Mouse (Mus musculus): ENCODE data around the gene Susd4.

The Susd4 gene

DNA sequence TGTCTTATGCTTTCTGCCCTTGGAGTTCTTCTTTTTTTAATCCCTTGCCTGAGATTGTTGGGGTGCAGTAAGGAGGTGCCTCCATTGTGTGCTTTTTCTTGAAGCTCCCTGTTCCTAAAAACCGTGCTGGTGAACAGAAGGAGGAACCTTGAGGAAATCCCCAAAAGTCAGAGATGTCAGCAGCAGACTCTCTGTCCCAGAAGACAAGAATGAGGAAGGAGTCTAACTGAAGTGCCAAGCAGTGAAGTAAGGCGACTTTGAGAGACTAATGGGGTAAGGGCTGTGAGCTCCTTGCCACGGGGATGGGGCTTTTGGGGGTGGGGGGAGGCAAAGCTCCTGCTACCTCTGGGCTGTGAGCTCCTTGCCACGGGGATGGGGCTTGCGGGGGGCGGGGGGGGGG is 171.8 kb downstream of the Susd4 start:
- CTCF ChIA-PET = interaction anchor here in 2 of 4 experiments (0.6 to 1.3 kb wide), 4 partner anchors 24 to 380 kb away, joined by 3 to 5 read pairs (median 3); no protein-coding TSS in a partner anchor
- POLR2A ChIA-PET = no interaction called here

DNA sequence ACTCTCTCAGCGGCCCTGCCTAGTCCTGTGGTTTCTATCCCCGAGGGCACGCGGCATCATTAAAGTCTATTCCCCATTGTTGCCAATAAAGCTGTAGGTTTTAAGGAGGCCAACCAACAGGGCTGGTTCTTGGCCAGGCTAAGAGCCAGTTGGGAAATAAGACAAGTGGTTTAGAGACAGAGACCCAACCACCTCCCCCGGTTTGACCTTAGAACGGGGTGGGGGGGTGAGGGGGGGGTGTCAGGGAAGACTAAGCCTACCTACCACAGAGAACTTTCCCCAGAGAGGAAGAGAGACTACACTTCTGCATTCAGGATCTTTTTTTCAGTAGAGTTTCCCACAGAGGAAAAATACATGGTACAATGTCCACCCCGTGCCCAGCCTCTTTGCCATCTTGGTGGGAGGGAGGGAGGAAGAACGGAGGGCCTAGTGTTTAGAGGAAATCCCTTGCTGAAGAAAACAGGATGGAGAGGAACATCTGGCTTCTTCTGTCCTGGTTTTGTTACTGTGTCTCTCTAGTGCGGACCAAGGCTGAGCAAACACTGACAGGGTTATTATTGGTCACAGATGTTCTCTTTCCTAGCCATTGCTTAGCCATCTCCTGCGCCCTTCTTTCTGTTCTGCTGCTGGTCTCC is 173.9 kb downstream of the Susd4 start:
- ChIA-PET POLR2A (interaction anchor here in 1 of 4 experiments (0.6 to 0.7 kb wide), 2 partner anchors 19 to 156 kb away, joined by 3 read pairs; no protein-coding TSS in a partner anchor), CTCF (interaction anchor here in 2 of 4 experiments (0.9 to 2.0 kb wide), 2 partner anchors 22 to 290 kb away, joined by 3 to 4 read pairs; no protein-coding TSS in a partner anchor)

DNA sequence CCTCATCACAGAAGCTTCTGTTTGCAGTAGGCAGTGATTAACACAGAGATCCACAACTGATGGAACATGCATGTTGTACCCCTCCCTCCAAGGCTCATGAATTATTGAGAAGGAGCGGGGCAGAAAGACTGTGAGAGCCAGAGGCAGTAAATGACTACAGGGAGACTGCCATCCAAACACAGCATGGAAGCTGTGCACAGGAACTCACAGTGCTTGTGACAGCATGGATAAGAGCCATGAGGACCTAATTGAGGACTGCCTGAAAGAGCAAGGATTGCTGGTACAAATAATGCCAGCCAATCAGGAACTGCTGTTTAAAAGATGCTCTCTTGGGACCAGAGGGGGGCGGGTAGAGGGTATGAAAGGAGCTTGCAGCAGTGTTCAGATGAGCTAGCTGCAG is 178.3 kb downstream of the Susd4 start:
- ChIA-PET CTCF (no interaction called here), POLR2A (no interaction called here)

DNA sequence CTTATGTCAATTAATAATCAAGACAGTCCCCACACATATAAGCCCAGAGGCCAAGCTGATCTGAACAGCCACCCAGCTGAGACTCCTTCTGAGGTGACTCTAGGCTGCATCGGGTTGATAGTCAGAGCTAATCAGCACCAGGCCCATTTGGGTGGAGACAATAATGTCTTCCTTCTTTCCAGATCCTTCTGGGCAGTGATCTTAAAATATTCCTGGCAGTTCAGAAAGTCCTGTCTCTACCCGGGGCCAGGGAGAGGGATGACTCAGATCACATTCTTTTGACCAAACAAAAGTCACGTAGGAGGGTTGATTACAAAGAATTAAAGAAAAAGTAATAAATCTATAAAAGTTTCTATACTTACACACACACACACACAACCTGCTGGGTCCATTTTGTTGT is 180.3 kb downstream of the Susd4 start:
- ChIA-PET CTCF (no interaction called here), POLR2A (interaction anchor here in 1 of 4 experiments (0.6 kb wide), 1 partner anchor 96 kb away, joined by 13 read pairs; no protein-coding TSS in a partner anchor)

DNA sequence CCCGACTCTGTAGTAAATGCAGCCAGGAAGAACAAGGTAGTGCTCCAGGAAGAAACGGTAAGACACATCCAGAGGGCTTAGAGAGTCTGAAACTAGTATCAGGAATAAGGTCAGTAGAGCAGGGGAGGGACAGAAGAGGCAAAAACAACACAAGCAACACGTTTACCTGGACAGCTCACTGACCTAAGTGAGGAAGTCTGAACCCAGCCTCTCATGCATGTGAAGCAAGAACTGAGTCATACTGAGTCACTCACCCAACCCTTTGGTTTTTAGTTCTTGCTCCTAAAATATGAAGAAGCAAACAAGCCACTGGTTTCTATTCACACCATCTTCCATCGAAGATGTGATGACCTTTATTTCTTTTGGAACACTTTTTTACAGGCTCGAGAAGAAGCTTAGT is 181.0 kb downstream of the Susd4 start:
- CTCF ChIA-PET = no interaction called here
- POLR2A ChIA-PET = no interaction called here

DNA sequence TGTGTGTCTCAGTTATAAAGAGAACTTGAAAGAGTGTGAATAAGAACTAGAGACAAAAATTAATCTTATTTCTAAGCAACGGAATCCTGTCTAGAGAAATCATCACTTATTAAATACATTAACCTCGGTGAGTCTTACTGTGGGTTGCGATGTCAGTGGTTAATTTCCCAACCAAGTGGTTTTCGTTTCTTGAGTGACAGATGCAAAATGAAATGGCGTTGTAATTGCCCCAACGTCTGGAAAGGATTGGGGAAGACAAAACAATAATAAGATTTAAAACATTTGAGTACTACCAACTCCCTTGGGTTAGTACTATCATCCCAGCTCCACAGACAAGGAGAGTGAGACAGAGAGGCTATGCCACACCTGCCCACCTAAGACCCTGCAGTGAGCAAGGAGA is 181.9 kb downstream of the Susd4 start:
- POLR2A ChIA-PET = no interaction called here
- CTCF ChIA-PET = interaction anchor here in 1 of 4 experiments (0.6 kb wide), 1 partner anchor 1451 kb away, joined by 3 read pairs; no protein-coding TSS in a partner anchor
